Mouse (Mus musculus) right cerebral cortex, postnatal 4 days (tissue): ENCODE data around the gene Gm10037.
A peak's percentile ranks its signal among the peaks of the same experiment; 100 is the strongest.
"Not testable (repeated sequence)": the region's sequence is repeated elsewhere in the genome, so short reads cannot be mapped to it uniquely, and the experiment has no call there.

Experiments
- DNase-seq: peaks from one replicate; pipeline ENCODE4 v3.0.0-alpha.2; 2022

The Gm10037 gene

DNA sequence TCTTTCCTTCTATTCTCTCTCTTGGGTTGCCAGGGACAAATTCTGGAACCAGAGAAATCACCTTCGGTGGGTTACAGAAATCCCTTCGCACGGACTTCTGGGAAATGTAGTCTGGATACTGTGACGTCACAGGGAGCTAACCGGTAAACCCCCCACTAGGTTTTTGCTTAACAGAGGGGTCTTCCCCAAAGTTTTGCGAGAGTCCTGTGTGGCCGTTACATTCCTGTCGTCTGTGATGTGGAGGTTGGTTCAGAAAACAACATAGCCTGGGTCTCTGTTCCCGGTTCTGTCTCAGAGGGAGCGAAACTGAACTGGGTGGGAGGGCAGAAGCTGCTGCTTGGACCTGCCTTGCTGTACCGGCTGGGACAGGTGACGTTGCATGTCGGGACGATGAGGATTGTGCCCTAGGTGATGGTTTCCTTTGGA lies at the start of gene Gm10037:
Gene Gm10037, plus strand, starts transcription at position 196 of the 426 bp plus-strand sequence.
- peak; percentile 33 for DNase-seq

DNA sequence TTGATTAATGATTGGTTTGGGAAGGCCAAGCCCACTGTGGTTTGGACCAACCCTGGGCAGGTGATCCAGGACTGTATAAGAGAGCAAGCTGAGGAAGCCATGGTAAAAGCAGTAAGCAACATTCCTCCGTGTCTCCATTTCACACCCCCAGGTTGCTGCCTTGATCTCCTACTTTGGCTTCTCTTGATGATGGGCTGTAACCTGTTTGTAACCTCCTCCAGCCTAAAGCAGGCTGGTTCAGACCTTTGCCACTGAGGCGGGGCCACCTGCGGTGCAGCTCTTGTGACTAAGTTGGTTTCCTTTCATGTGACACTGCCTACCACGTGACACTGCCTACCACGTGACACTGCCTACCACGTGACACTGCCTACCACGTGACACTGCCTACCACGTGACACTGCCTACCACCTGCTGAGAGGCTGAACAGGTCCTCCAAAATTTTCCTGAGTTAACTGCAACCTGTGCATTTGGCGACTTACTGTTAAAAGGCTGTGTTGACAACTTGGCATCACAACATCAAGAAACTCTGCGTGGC lies 38.9 kb upstream of the Gm10037 start:
- DNase-seq: no peak

DNA sequence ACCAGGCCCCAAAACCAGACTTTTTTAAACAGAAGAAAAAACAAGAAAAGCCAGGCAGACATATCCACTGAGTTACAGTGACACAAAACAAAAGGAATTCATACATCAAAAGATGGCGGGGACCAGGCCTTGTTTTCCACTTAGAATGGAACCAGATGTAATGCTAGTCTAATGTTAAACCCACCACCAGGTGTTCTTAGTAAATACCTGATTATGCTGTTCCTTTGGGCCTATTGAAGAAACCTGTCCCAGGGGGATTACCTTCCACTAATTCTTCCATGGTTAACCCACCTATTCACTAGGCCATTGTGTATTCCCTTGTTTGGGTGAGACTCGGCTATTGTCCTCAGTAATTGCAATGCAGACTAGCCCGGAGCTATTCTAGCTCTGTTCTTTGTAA lies 32.3 kb upstream of the Gm10037 start:
- DNase-seq: no peak

DNA sequence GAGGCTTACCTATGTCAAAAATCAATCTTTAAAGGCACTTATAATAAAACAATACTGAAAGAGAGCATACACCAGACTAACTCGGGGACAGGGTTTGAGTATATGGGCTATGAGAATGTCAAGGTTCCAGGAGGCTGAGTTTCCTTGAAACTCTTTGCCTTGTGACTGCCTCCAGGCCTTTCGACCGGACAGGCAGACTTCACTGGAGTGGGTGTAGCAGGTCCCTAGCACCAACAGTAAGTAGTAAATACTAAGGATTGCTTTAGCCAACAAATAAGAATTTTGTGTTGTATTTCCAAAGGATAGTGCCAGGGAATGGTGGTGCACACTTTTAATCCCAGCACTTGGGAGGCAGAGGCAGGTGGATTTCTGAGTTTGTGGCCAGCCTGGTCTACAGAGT lies 31.8 kb upstream of the Gm10037 start:
- DNase-seq: not testable (repeated sequence)

DNA sequence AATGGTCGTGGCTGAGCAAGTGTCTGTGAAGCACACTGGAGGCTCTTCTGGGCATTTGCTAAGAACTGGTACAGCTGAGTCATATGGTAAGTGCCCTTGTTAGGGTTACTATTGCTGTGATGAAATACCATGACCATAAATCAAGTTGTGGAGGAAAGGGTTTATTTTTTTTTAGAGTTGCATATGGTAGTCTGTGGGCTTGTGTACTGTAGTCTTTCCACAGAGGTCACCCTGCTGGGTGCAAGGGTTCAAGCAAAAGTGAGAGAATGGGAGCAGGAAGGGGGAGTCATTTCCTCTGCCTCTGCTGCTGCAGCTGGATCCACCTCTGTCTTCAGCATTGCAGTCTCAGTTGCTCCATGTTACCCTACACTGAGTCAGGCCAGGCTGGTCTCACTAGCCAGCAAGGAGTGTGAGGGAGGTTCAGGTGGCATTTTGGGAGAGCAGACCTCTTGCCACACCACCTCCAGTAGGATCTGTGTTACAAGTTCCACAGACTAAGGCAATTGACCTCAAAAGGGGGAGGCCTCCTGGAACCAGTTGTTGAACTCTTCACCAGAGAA lies 19.2 kb upstream of the Gm10037 start:
- DNase-seq: no peak

DNA sequence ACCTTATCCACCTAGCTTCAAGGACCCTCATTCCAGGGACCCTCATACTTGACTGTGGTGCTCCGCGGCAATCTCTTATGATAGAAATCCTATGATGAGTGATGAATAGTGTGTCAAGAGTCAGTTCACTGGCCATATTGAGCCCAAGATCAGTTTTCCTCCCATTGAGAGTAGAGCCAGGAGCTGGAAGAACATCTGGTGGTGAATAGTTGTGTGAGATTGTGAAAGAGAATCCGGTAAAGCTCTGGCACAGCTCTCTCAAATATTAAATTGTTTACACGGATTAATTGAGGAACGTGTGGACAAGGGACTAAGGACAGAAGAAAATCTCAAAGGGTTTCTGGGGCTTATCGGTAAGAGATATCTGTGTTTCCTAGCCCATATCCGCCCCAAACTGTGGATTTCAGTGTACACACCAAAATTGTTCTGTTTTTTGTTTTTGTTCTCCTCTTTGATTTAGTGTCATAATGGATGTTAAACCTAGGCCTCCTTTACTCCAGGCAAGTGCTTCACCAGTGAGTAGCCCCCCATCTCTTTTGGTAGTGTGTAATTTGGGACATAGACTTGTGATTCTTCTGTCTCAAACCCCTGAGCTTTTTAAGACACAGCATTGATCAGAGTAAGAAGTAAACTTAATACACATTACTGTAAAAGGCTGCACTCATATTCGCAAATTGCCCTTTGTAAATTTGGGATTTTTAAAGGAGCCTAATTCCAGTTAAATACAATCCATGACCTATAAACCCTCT lies 17.8 kb upstream of the Gm10037 start:
- no peak for DNase-seq

DNA sequence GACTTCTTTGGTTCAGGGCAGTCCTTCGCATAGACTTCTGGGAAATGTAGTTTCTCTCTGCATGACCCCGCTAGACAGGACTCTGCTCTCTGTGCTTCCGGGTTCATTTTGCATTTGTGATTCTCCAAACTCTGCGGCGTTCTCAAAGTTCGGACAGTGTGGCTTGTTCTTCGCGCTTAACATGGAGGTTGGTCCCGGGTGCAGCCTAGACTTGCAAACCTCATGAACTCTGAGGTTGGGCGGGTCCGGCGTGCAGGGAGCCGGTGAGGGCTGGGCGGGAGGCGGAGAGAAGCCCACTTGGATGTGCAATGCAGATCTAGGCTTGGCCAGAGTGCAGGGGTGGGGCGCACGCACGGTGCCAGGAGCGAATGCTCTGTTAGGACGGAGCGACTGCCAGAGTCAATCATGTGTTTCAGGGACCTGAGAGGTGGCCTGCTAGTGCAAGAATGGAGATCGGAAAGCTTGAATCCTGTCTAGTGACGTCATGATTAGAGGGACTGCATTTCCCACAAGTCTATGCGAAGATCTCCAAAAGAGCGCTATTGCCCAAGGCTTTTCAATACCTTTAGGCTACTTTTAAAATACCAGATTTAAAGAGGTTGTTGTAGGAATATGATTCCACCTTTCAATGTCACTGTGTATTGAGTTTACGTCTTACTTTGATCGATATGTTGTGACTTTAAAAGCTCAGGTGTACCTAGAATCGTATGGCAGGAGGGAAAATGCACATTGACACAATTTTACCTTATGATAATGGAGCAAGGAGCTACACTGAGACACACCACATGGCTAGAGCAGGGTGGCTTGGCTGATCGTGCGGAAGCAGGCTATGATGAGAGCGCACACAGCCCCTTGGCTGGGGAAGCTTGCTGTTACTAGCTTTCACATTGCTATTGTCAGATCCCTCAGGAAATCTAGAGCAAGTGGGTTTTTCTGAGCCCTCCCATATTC lies 16.9 kb upstream of the Gm10037 start, which contains the start of gene Zfp273:
Gene Zfp273, plus strand, starts transcription at position 31 of the 951 bp plus-strand sequence.
- peak; percentile 58 for DNase-seq

DNA sequence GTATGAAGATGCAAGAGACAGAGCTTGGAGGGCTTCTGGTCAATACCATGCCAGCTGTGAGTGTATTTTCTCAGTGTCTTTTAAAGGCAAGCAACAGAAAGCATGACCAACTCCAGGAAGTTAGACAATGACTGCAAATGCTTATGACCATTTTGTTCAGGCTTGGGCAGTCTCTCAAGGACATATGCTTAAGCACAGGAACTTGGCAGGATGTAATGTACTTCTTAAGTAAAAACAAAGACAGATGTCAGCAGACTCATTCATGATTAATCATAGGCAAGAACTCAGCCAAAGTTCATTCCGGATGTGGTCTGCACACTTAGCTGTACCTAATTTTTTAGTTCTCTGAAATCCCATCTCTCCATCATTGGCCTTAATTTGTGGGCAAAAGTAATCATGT lies 12.3 kb upstream of the Gm10037 start:
- DNase-seq: no peak

DNA sequence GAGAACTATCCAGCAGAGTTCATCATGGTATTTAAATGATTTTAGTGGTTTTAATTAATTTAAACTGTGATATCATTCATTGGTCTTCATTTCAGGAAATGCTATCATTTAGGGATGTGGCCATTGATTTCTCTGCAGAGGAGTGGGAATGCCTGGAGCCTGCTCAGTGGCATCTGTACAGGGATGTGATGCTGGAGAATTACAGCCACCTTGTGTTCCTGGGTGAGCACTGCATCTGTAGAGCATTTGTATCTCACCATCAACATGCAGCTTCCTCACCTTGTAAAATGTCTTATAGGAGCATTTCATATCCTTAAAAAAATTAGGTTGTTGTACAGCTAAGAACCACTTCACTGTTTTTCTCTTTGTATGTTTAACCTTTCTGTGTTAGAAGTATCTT lies 2.2 kb downstream of the Gm10037 start:
- not testable (repeated sequence) for DNase-seq

DNA sequence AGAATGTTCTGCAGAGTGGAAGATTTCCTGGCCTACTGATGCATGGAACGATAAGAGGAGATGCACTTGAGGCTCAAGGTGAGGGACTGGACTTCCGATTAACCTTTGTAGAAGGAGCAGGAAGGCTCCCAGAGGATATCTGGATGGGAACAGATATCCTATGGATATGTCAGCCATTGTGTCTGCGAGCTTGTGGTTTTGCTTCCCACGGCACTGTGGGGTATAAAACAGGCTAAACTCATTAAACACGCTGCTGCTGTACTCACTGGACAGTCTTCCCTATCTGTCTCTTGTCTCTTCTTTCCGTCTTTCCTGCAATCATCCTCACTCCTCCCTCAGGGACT lies 12.8 kb downstream of the Gm10037 start:
- DNase-seq: no peak

DNA sequence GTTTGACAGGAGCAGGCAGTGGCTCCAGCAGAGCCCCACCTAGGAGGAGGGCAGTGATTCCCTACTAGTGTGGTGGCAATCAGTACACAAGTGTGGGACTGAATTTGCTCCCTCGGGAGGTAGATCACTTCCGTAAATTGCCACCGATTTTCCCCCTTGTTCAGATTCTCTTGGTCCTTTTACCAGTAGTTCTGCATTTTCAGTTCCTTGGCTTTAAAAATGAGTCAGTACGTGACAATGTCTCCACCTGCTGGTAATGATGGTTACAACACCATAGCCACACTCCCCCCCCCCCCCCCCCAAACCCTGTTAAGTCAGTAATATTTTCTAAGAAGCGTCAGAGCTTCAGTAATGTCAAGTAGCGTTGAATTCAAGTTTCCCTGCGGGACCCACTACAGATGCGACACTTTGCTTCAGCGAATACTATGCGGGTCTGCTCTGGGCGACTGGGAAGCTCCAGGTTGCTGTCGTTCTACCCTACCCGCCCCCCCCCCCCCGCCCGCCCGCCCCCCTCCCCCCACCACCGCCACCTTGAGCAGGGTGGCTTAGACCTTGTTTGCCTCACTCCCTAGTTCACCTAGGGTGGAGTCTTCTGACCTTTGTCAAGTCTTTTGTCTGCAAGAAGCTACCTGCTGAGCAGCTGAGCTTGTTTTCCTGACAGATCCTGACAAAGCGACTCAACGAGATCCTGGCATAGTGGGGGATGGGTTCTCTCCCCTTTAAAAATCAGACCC lies 13.4 kb downstream of the Gm10037 start:
- DNase-seq: peak; percentile 49

DNA sequence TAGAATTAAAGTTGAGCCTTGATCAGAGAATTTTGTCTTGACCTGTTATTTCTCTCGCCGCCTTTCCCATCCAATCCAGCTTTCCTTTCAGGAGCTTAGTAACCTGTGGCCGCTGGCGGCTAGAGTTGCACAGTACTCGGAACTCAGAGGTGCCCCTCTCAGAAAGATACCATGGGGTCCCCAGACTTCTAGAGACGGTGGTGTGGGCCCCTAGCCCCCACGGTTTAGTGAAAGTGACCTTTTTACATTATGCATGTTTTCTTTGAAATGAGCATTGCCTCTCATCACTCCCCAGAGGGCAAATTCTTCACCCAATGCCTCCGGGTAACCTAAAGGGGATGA lies 13.9 kb downstream of the Gm10037 start:
- no peak for DNase-seq

DNA sequence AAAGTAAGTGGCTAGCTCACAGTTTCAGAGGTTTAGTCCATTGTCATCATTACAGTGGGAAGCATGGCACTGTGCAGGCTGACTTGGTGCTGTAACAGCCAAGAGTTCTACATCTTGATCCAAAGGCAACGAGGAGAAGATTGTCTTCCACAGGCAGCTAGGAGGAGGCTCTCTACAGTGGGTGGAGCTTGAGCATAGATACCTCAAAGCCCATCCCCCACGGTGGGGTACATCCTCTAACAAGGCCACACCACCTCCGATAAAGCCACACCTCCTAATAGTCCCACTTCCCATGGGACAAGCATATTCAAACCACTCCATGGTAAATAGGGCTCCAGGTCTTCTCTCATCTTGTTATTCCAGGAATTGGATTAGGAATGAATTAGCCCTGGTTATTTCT lies 19.5 kb downstream of the Gm10037 start:
- DNase-seq: no peak

DNA sequence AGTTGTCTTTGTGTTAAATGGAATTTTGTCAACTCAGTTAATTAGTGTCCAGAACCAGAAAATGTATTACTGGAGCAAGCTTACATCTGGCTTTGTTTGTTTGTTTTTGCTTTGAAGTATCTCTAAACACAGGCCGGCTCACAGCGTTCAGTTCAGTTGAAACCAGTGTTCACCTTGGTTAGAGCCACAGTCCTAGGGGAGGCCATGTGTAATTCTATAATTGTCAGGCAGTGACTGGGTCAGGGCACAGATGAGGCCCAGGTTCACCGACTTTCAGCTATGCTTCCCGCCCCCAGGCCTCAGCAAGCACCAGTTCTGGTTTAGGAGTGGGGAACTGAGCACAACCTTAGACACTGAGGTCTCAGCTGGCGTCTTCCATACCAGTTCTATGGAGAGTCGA lies 22.2 kb downstream of the Gm10037 start:
- no peak for DNase-seq

DNA sequence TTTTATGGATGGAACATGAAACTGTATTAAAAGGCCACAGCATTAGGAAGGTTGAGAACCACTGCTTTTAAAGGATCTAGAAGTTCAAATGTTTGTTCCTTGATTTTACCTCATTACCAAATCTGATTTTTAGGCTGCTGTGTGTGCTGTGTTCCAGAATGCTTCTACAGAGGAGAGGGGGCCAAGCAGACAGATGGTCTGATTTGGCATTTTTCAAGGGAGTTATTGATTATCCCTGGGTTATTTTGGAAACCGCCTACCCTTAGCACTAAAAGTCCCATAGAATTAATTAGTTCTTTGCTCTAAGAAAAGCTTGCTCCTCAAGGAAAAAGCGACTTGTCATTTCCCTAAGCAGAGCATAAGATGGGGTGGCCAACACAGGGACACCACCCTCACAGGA lies 23.1 kb downstream of the Gm10037 start:
- DNase-seq: no peak

DNA sequence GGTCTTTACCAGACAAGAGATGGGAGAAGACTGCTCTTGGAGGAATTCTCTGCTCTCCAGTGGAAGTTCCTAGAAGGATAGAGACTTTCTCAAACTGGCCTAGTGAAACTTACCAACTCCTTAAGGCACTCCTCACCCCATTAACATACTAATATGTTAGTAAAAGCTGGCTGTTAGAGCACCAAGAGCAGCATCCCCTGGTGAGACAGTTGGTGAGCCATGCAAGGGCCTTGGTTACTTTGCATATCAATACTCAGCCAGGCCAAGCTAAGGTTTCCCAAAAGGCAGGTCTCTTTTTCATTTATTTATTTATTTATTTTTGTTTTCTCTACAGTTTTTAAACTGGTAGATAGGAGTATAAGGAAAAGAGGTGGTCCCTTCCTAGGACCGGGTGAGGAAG lies 26.4 kb downstream of the Gm10037 start:
- DNase-seq: no peak

DNA sequence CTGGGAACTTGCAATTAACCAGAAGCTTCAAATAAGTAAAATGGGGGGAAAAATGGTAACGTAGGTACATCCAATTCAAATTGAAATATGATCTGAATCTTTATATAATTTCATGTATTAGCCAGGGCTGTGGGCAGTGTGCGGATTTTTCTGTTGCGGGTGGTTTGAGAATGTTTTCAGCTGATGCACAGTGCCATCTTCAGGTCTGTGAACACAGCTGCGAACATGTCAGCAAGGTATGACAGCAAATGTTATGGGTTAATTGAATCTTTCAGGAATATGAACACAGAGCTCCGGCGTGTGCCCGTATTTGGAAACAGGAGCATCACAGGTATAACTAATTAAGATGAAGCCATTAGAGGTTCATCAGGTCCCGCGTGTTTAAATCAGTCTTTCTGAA lies 31.6 kb downstream of the Gm10037 start:
- no peak for DNase-seq

DNA sequence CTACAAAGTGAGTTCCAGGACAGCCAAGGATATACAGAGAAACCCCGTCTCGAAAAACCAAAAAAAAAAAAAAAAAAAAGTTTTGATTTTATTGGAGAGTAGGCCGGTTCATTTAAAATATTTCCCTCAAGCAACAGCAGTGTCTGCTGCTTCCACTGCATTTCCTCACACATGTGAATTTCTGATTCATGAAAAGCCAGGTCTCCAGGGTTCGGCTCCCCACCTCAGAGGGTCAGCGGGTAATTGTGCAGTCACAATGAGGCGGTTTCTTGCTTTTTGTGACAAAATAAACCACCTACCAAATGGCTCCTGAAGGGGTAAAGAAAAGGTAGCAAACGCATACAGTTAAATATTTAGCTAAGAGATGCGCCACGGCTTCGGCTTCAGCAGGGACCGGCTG lies 32.1 kb downstream of the Gm10037 start, which contains the start of gene BC048507:
Gene BC048507, plus strand, starts transcription at position 301 of the 400 bp plus-strand sequence.
- no peak for DNase-seq

DNA sequence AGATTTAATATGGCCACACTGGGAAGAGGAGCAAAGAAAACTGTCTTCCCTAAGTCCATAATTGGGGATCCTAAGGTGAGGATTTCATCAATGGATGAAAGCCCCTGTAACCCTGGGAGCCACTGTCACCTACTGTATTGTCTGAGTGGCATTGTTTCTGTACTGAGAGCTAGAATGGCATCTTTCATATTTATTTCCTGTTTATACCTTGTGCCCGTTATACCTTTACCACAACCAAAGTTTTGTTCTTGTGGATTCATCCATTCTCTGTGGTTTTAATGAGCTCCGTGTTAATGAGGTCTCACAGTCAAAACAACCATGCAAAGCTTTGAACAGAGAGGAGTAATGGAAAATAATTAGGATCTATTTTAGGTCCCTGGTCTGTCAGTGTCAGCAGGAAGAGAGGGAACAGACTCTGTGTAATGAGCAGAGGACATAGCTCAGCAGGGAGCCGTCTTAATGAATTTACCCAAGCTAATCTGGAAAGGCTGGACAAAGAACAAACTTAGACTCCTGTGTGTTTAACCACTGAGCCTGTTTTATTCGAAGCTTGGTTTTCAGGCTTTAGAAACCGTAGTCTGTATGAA lies 34.0 kb downstream of the Gm10037 start:
- DNase-seq: no peak

DNA sequence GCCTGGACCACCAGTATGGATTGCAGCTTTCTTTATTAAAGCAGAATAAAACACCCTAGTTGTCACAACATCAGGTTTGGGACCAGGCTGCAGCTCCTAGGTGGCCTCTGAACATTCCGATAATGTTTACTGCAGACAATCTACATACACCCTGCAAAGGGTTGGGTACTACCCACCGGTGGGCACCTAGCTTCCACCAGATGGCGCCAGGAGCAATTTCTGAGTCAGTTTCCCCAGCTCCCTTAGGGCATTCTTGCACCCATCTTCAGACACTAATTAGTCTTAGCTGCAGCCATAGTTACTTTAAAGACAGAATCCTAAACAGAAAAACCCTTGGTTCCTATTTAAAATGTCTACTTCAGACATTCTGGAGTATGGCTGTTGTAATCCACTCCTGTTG lies 37.0 kb downstream of the Gm10037 start:
- peak; percentile 29 for DNase-seq

DNA sequence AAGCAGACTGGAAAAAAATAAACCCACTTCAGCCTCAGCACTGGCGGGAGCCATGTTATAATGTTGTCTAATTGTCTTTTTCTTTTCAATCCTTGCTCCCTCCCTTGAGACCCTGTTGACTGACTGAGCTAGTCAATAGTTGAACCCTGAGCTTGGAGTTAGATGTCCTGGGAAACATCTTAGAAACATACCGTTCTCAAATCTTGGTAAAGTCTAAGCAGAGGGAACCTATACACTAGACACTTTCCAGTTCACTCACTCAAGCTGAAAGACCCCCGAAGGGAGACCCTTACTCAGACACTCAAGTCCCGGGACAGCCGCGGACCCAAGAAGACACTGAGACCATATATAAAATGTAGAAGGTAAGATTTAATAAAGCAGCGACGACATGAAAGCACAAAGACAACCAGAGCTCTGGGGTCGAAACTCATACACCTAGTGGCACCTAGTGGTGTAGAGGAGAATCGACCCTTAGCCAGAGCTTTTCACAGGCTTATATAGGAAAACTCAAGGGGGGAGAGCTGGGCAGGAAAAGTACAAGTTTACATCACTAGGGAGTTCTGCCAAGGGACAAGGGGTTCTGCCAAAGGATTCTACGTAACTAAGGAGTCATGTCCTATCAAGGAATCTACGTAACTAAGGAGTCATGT lies 45.3 kb downstream of the Gm10037 start:
- DNase-seq: not testable (repeated sequence)
